Mouse (Mus musculus) ES-E14 (cell line): ENCODE data around the gene Oxsm. TPM values are rescaled to one million over a fixed set of nuclear protein-coding genes. Genes with fewer than 3 reads are reported as not detected.
A peak's percentile ranks its signal among the peaks of the same experiment; 100 is the strongest.

Source experiments
- DNase-seq: peaks from one replicate; pipeline ENCODE4 v3.0.0-alpha.2; 2013; ENCODE audit warnings: low read depth, low spot score
- H3K27ac ChIP-seq: 2 replicates; pipeline ENCODE4 v1.5.1; 2012; ENCODE audit warnings: low read depth, mild to moderate bottlenecking, low read length, moderate library complexity, mixed read lengths; ENCODE audit not compliant: poor library complexity, insufficient read depth, severe bottlenecking
- H3K36me3 ChIP-seq: 2 replicates; pipeline ENCODE4 v1.6.1; 2012; ENCODE audit warnings: mild to moderate bottlenecking, low read length, moderate library complexity, mixed read lengths; ENCODE audit not compliant: control insufficient read depth, poor library complexity, insufficient read depth, severe bottlenecking
- H3K4me1 ChIP-seq, 2 experiments: fragments of 150-350 bp in 1 of 2; sonication (generic) in 1 of 2; 2 replicates each; pipeline ENCODE4 v1.6.1; 2012; ENCODE audit warnings: low read length in 2 of 2, mild to moderate bottlenecking in 1 of 2, mixed read lengths in 1 of 2; ENCODE audit not compliant: control insufficient read depth in 2 of 2, insufficient read depth in 2 of 2, poor library complexity in 1 of 2
- H3K4me3 ChIP-seq, 2 experiments: fragments of 150-350 bp in 1 of 2; sonication (generic) in 1 of 2; 2 replicates each; pipeline ENCODE4 v1.5.1; 2012; ENCODE audit warnings: low read length in 2 of 2, low read depth in 1 of 2, mild to moderate bottlenecking in 1 of 2, mixed read lengths in 1 of 2; ENCODE audit not compliant: insufficient read depth in 1 of 2, poor library complexity in 1 of 2, severe bottlenecking in 1 of 2
- H3K9ac ChIP-seq: 2 replicates; pipeline ENCODE4 v1.6.1; 2012; ENCODE audit warnings: low read depth, mild to moderate bottlenecking, low read length, mixed read lengths; ENCODE audit not compliant: poor library complexity, insufficient read depth, severe bottlenecking
- H3K9me3 ChIP-seq: fragments of 150-350 bp; sonication (generic); 2 replicates; pipeline ENCODE4 v1.6.1; 2012; ENCODE audit warnings: low read depth, mild to moderate bottlenecking, low read length; ENCODE audit not compliant: control insufficient read depth, insufficient read depth
- CHD2 ChIP-seq: IDR thresholded peaks from 2 replicates; pipeline ENCODE4 v1.6.1; 2014; ENCODE audit warnings: mild to moderate bottlenecking, low read depth, low read length, inconsistent platforms
- HCFC1 ChIP-seq: IDR thresholded peaks from 2 replicates; pipeline ENCODE4 v1.6.1; 2012; ENCODE audit warnings: low read length, inconsistent platforms, borderline replicate concordance; ENCODE audit not compliant: insufficient read depth
- MAFK ChIP-seq: IDR thresholded peaks from 2 replicates; pipeline ENCODE4 v1.6.1; 2014; ENCODE audit warnings: mild to moderate bottlenecking, low read depth, low read length, inconsistent platforms; ENCODE audit not compliant: insufficient read depth
- ZC3H11A ChIP-seq: IDR thresholded peaks from 2 replicates; pipeline ENCODE4 v1.6.1; 2012; ENCODE audit warnings: low read depth, mild to moderate bottlenecking, inconsistent platforms, low read length, borderline replicate concordance
- ZNF384 ChIP-seq: IDR thresholded peaks from 2 replicates; pipeline ENCODE4 v1.6.1; 2012; ENCODE audit warnings: low read depth, low read length, inconsistent platforms
- in situ Hi-C, 2 experiments: fragments of 600-800 bp; cut with MboI; formaldehyde crosslinking; loops; one replicate each; pipeline ENCODE4 v1.15.1; 2025; ENCODE audit warnings: low sequenced_read_pairs in 2 of 2, inconsistent platforms in 1 of 2; ENCODE audit not compliant: unreplicated experiment in 2 of 2
- total RNA-seq: library from RNA; depleted of rRNA; stranded (reverse); fragments of 300-350 nt; gene quantifications from 2 replicates; pipeline ENCODE4 v1.2.3, GENCODE M21; 2012

Oxsm gene
- total RNA-seq, 1 experiment = 6.7 TPM

DNA sequence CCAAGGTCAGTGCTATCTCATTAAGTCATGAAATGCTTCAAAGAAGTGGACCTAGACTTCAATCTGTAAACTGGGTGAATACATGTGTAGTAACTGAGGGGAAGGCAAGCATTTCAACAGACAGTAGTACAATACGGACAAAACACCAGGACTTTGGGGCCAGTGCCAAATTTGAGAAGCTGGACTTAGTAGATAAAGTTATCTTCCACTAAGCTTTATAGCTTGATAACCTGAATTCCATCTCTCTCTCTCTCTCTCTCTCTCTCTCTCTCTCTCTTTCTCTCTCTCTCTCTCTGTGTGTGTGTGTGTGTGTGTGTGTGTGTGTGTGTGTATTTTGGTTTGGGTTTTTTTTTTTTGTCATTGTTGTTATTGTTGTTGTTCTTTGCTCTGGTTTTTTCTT, 4.5 kb downstream of the Oxsm start:
- no peak for DNase-seq
- no peak overlapping the region for H3K27ac ChIP-seq
- H3K9ac ChIP-seq = no peak overlapping the region
- in situ Hi-C loops = no loop called here
- H3K4me3 ChIP-seq = no peak overlapping the region
- no peaks in the 10 kb centered on the region; the same call in 1 of the 2 replicates for H3K36me3 ChIP-seq
- H3K9me3 ChIP-seq = no peaks in the 10 kb centered on the region
- no peak for TF ChIP-seq HCFC1
- TF ChIP-seq MAFK = no peak
- no peak for TF ChIP-seq ZC3H11A
- TF ChIP-seq CHD2 = no peak
- TF ChIP-seq ZNF384 = no peak
- H3K4me1 ChIP-seq = no peaks in the 10 kb centered on the region

DNA sequence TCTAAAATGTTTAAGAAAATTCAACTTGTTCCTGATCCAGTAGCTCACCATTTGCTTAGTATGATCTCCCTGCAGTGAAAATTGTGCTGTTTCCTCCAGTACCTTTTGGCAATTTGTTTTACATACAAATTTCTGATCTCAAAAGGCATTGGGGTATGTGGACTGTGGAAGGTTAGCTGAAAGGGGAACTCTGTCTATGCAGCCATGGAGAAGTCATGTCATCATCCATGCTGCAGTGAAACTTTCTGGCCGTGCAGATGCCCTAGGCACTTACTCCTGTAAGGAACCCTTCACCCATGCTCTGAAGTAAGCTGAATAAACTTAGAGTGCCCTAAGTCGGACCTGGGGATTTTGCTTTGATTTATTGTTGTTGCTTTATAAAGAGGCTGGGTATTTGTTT, 5.2 kb downstream of the Oxsm start:
- Histone ChIP-seq H3K9me3 (no peaks in the 10 kb centered on the region), H3K36me3 (no peaks in the 10 kb centered on the region; the same call in 1 of the 2 replicates), H3K9ac (no peak overlapping the region), H3K4me3 (no peak overlapping the region), H3K4me1 (no peaks in the 10 kb centered on the region), H3K27ac (no peak overlapping the region)
- in situ Hi-C loops = no loop called here
- DNase-seq = no peak
- TF ChIP-seq ZNF384 (no peak), MAFK (no peak), CHD2 (no peak), ZC3H11A (no peak), HCFC1 (no peak)

DNA sequence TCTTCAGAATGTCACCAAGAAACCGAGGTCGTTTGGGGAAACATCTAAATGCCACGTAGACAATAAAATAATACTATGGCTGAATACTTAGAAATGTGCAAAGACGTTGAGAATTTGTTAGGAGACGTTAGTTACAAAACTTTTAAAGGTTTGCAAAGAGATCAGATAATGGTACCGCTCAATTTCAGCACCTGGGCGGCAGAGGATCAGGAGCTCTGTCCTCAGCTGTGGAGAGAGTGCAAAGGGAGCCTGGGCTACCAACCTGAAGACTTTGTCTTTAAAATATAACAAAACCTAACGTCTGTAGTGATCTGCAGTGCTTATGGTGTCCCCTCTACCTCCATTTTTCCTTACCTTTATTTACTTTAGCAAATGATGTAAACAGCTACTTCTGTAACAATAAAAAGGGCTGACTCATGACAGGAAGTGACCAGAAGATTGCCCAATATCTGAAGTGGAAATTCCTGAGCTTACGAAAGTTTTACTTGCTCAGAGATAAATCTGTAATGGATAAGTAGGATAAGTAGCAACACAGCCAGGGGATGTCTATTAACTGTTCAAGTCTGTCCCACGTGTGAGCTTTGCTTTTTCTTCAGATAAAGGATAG, 5.9 kb downstream of the Oxsm start:
- H3K27ac ChIP-seq = peak overlapping the region; percentile 40; the same call in 1 of the 2 replicates
- H3K4me3 ChIP-seq = peak overlapping the region; percentile 75
- TF ChIP-seq CHD2 (no peak), HCFC1 (no peak), ZC3H11A (no peak), MAFK (peak; percentile 65), ZNF384 (no peak)
- H3K4me1 ChIP-seq = no peaks in the 10 kb centered on the region
- no peaks in the 10 kb centered on the region; the same call in 1 of the 2 replicates for H3K36me3 ChIP-seq
- H3K9me3 ChIP-seq = no peaks in the 10 kb centered on the region
- in situ Hi-C loops = no loop called here
- peak overlapping the region; percentile 72 for H3K9ac ChIP-seq
- DNase-seq = no peak

DNA sequence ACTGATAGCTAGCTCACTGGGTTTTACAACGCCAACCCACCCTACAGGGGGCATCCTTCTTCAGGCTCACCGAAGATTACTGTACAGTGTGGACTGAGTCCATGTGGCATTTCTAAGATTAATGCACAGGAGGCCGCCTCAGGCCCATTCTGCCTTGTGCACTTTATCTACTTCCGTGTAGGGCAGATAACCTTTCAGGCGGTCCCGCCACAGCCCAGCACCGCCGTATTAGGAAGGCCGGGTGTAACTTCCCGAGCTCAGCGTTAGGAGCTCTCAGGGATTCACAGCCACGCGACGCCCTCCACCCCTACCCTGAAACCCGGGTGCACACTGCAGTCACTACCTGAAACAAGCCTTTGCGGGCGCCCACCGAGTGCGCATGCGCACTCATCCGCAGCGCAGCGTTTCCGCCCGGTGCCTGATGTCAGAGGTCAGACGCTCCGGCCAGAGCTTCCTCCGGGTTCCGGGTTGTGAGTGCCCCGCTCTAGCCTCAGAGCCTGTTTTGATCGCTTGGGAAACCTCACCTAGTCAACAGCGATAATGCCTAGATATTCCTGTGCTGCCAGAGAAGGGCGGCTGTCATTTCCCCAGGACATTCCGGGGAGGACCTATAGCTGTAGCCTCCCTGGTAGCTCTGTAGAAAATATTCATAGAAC, 6.5 kb downstream of the Oxsm start:
- H3K36me3 ChIP-seq = no peaks in the 10 kb centered on the region; the same call in 1 of the 2 replicates
- H3K9ac ChIP-seq = peak overlapping the region; percentile 84
- peak; percentile 41; the same call in 1 of the 2 replicates for TF ChIP-seq HCFC1
- no peak for TF ChIP-seq ZC3H11A
- no peaks in the 10 kb centered on the region for H3K9me3 ChIP-seq
- H3K4me3 ChIP-seq = peak overlapping the region; percentile 75
- peak overlapping the region; percentile 40; the same call in 1 of the 2 replicates for H3K27ac ChIP-seq
- H3K4me1 ChIP-seq = no peaks in the 10 kb centered on the region
- DNase-seq = peak; percentile 53
- in situ Hi-C loops = no loop called here
